ENCODE assay signal across 8 mouse cellular contexts in genomic region chr6:116006731-116007130, GRCm38 (mm10). TPM values are rescaled to one million over a fixed set of nuclear protein-coding genes. Genes with fewer than 3 reads are reported as not detected.
A peak's percentile ranks its signal among the peaks of the same experiment; 100 is the strongest.
DNase-seq lines count a peak whose midpoint lies in the region; ATAC-seq and TF ChIP-seq lines count a peak whose summit lies in the region.

No protein-coding gene starts in this region.

- no peak for TF ChIP-seq CTCF in cortical plate, adult 2 months (IDR thresholded peaks at IDR 0.05; ENCODE audit: extremely low read depth, insufficient read depth, low read length)

- H3K9ac ChIP-seq in heart, embryonic 13.5 days, result peak overlapping the region; percentile 47
- no peak overlapping the region for H3K9ac ChIP-seq in limb, embryonic 12.5 days (replicated peaks)
- no peak overlapping the region for H3K9ac ChIP-seq in neural tube, embryonic 15.5 days (replicated peaks)

- H3K4me3 ChIP-seq in megakaryocyte, embryonic 14.5 days (replicated peaks), result peak overlapping the region; percentile 75
- H3K4me3 ChIP-seq in cortical plate, adult 2 months (ENCODE audit: insufficient read depth, low read length), result no peak overlapping the region
- no peak overlapping the region for H3K4me3 ChIP-seq in heart, embryonic 13.5 days
- H3K4me3 ChIP-seq in limb, embryonic 12.5 days (replicated peaks), result no peak overlapping the region
- no peak overlapping the region for H3K4me3 ChIP-seq in neural tube, embryonic 15.5 days (replicated peaks)

- no peak for TF ChIP-seq POLR2A in cortical plate, adult 2 months (IDR thresholded peaks at IDR 0.05; ENCODE audit: extremely low read depth, insufficient read depth, low read length)

- ATAC-seq in megakaryocyte, adult 5-6 weeks (ENCODE audit: poor library complexity, severe bottlenecking), result no peak
- 0 out of 2 replicates have a peak, but pooled peaks have one; percentile 12 for ATAC-seq in heart, embryonic 13.5 days (ENCODE audit: extremely low read depth, insufficient number of reproducible peaks, low FRiP score, low TSS enrichment)
- no peak for ATAC-seq in limb, embryonic 12.5 days (ENCODE audit: insufficient number of reproducible peaks, insufficient read depth, low FRiP score, low TSS enrichment, low read depth)
- ATAC-seq in neural tube, embryonic 15.5 days (ENCODE audit: low FRiP score), result no peak

- 29% methylated on average over 9 of the region's 9 CpGs for WGBS in heart, embryonic 13.5 days
- WGBS in limb, embryonic 12.5 days, result 28% methylated on average over 9 of the region's 9 CpGs
- 48% methylated on average over 9 of the region's 9 CpGs for WGBS in neural tube, embryonic 15.5 days

- H3K9me3 ChIP-seq in megakaryocyte, embryonic 14.5 days, result no peaks in the 10 kb centered on the region
- no peaks in the 10 kb centered on the region for H3K9me3 ChIP-seq in heart, embryonic 13.5 days
- no peaks in the 10 kb centered on the region for H3K9me3 ChIP-seq in limb, embryonic 12.5 days
- H3K9me3 ChIP-seq in neural tube, embryonic 15.5 days (replicated peaks), result no peaks in the 10 kb centered on the region

- DNase-seq in ovary, adult 18-20 months (ENCODE audit: low spot score), result no peak
- no peak for DNase-seq in layer of hippocampus, adult 8-10 months (ENCODE audit: low spot score in 2 of 2)

- H3K27me3 ChIP-seq in megakaryocyte, embryonic 14.5 days (replicated peaks), result peaks cover 6% of the 10 kb centered on the region
- H3K27me3 ChIP-seq in heart, embryonic 13.5 days (replicated peaks), result no peaks in the 10 kb centered on the region
- peaks cover 5% of the 10 kb centered on the region; the same call in 1 of the 2 replicates for H3K27me3 ChIP-seq in limb, embryonic 12.5 days
- no peaks in the 10 kb centered on the region for H3K27me3 ChIP-seq in neural tube, embryonic 15.5 days (replicated peaks)

- no peaks in the 10 kb centered on the region for H3K36me3 ChIP-seq in megakaryocyte, embryonic 14.5 days (replicated peaks; ENCODE audit: low read length)
- no peaks in the 10 kb centered on the region for H3K36me3 ChIP-seq in heart, embryonic 13.5 days
- no peaks in the 10 kb centered on the region for H3K36me3 ChIP-seq in limb, embryonic 12.5 days
- H3K36me3 ChIP-seq in neural tube, embryonic 15.5 days, result no peaks in the 10 kb centered on the region

- peaks cover 76% of the 10 kb centered on the region for H3K4me1 ChIP-seq in megakaryocyte, embryonic 14.5 days
- no peaks in the 10 kb centered on the region for H3K4me1 ChIP-seq in cortical plate, adult 2 months (ENCODE audit: control insufficient read depth, insufficient read depth, low read length)
- H3K4me1 ChIP-seq in heart, embryonic 13.5 days, result peaks cover 55% of the 10 kb centered on the region
- H3K4me1 ChIP-seq in limb, embryonic 12.5 days (replicated peaks), result peaks cover 28% of the 10 kb centered on the region
- peaks cover 4% of the 10 kb centered on the region; the same call in 1 of the 2 replicates for H3K4me1 ChIP-seq in neural tube, embryonic 15.5 days

- H3K4me2 ChIP-seq in heart, embryonic 13.5 days, result no peak overlapping the region
- no peak overlapping the region for H3K4me2 ChIP-seq in limb, embryonic 12.5 days
- H3K4me2 ChIP-seq in neural tube, embryonic 15.5 days, result no peak overlapping the region

- H3K27ac ChIP-seq in cortical plate, adult 2 months (ENCODE audit: insufficient read depth, low read length), result peak overlapping the region; percentile 61; the same call in 1 of the 2 replicates
- peak overlapping the region; percentile 86 for H3K27ac ChIP-seq in heart, embryonic 13.5 days (replicated peaks)
- H3K27ac ChIP-seq in limb, embryonic 12.5 days, result peak overlapping the region; percentile 62
- peak overlapping the region; percentile 58; the same call in 1 of the 2 replicates for H3K27ac ChIP-seq in neural tube, embryonic 15.5 days (replicated peaks)

RNA-seq across cellular contexts. Expression of gene Plxnd1, which starts 11.9 kb away (rescaled TPM):
- 3.8 and 14.9 TPM in 2 replicates for polyA plus RNA-seq in megakaryocyte, embryonic 14.5 days (2012; ENCODE audit: insufficient read depth, low replicate concordance)
- 151 and 156 TPM in 2 replicates for total RNA-seq in megakaryocyte, adult 5-6 weeks (2015)
- total RNA-seq in megakaryocyte, adult 5-6 weeks (2017), result 88.0 and 90.9 TPM in 2 replicates
- polyA plus RNA-seq in cortical plate, adult 2 months (2012; rRNA removed), result 103 and 115 TPM in 2 replicates
- polyA plus RNA-seq in heart, embryonic 13.5 days (2015; fragmentation: Nextera tagmentation; extraction: Ambion mirVana), result 39.6 and 43.5 TPM in 2 replicates
- polyA plus RNA-seq in limb, embryonic 12.5 days (2016; fragmentation: Nextera tagmentation; extraction: Ambion mirVana), result 25.2 and 27.5 TPM in 2 replicates
- 8.8 and 9.8 TPM in 2 replicates for polyA plus RNA-seq in neural tube, embryonic 15.5 days (2015; fragmentation: Nextera tagmentation; extraction: Ambion mirVana)
- total RNA-seq in layer of hippocampus, adult 8-10 months (2022), result 10 to 100 TPM; 17.9 to 35.6 (median 31.1) TPM
